16 mouse cellular contexts compared by ENCODE assay signal in the genomic region with DNA sequence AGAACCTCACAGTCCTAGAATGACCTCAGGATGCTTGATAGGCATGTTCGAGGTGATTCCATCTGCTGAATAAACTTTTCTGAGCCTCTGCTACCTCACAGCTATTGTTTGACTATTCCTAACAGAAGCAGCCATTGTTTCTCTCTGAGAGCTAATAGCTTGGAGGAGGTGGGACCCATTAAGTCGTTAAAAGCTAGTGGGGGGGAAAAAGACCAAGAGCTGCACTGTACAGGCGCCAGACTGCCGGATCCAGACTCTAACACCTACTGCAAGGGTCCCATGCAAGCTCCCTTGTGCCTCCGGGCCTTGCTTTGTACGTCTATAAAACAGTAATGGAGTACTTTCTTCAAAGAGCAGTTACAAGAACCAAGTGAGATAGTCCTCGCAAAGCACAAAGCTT.
DNase-seq lines count a peak whose midpoint lies in the region; ATAC-seq and TF ChIP-seq lines count a peak whose summit lies in the region.
"Had no signal": no experiment of that assay in that cellular context is flagged by ENCODE, and none has a peak within 500 bp of the region (broad histone marks: within the 10 kb centered on the region; RNA-seq: fewer than 3 reads in every experiment).

No protein-coding gene starts in this region.

- TF ChIP-seq CTCF in brain, embryonic 14.5 days (IDR thresholded peaks at IDR 0.05; ENCODE audit: borderline replicate concordance, extremely low read depth, insufficient read depth, insufficient read length): no peak

- no peaks in the 10 kb centered on the region for H3K36me3 ChIP-seq in heart, embryonic 10.5 days
- H3K36me3 ChIP-seq in limb, embryonic 11.5 days (ENCODE audit: control insufficient read depth, insufficient read depth, low read length): no peaks in the 10 kb centered on the region
- no peaks in the 10 kb centered on the region for H3K36me3 ChIP-seq in stomach, embryonic 14.5 days (ENCODE audit: control insufficient read depth, insufficient read depth, low read length)
- H3K36me3 ChIP-seq: embryonic facial prominence, embryonic 13.5 days; G1E; hindbrain, embryonic 10.5 days; lung, embryonic 15.5 days had no signal

- H3K27me3 ChIP-seq in heart, embryonic 10.5 days (ENCODE audit: insufficient read depth, poor library complexity, severe bottlenecking): no peaks in the 10 kb centered on the region
- H3K27me3 ChIP-seq in limb, embryonic 11.5 days (ENCODE audit: control insufficient read depth, insufficient read depth, low read length): no peaks in the 10 kb centered on the region
- H3K27me3 ChIP-seq in stomach, embryonic 14.5 days (ENCODE audit: control insufficient read depth, insufficient read depth, low read length): no peaks in the 10 kb centered on the region
- H3K27me3 ChIP-seq: embryonic facial prominence, embryonic 13.5 days; lung, embryonic 15.5 days had no signal

- ATAC-seq in limb, embryonic 11.5 days (ENCODE audit: insufficient number of reproducible peaks, low FRiP score, low TSS enrichment, low read depth): peak; percentile 94
- ATAC-seq in stomach, embryonic 14.5 days (ENCODE audit: insufficient number of reproducible peaks, insufficient read depth, low FRiP score, low read depth): 0 out of 2 replicates have a peak, but pooled peaks have one; percentile 46

- no peak overlapping the region for H3K4me3 ChIP-seq in heart, embryonic 10.5 days
- H3K4me3 ChIP-seq in limb, embryonic 11.5 days (ENCODE audit: low read depth, low read length): no peak overlapping the region
- H3K4me3 ChIP-seq in stomach, embryonic 14.5 days (ENCODE audit: low read depth, low read length): no peak overlapping the region
- H3K4me3 ChIP-seq: embryonic facial prominence, embryonic 13.5 days; hindbrain, embryonic 10.5 days; lung, embryonic 15.5 days had no signal

- no peaks in the 10 kb centered on the region for H3K9me3 ChIP-seq in heart, embryonic 10.5 days
- no peaks in the 10 kb centered on the region for H3K9me3 ChIP-seq in limb, embryonic 11.5 days (ENCODE audit: control insufficient read depth, low read length)
- H3K9me3 ChIP-seq in stomach, embryonic 14.5 days (ENCODE audit: control insufficient read depth, low read depth, low read length): no peaks in the 10 kb centered on the region
- H3K9me3 ChIP-seq: embryonic facial prominence, embryonic 13.5 days; hindbrain, embryonic 10.5 days; lung, embryonic 15.5 days had no signal

- H3K27ac ChIP-seq in heart, embryonic 10.5 days: no peak overlapping the region
- peak overlapping the region; percentile 55 for H3K27ac ChIP-seq in limb, embryonic 11.5 days (replicated peaks; ENCODE audit: low read depth, low read length)
- no peak overlapping the region for H3K27ac ChIP-seq in stomach, embryonic 14.5 days (ENCODE audit: low read length)
- H3K27ac ChIP-seq: embryonic facial prominence, embryonic 13.5 days; hindbrain, embryonic 10.5 days; lung, embryonic 15.5 days had no signal

- peaks cover 3% of the 10 kb centered on the region for H3K4me1 ChIP-seq in heart, embryonic 10.5 days
- 0 out of 2 replicates have a peak, but pooled peaks cover 5% of the 10 kb centered on the region for H3K4me1 ChIP-seq in limb, embryonic 11.5 days (ENCODE audit: control insufficient read depth, insufficient read depth, low read length)
- no peaks in the 10 kb centered on the region for H3K4me1 ChIP-seq in stomach, embryonic 14.5 days (ENCODE audit: control insufficient read depth, insufficient read depth, low read length)
- H3K4me1 ChIP-seq: embryonic facial prominence, embryonic 13.5 days; hindbrain, embryonic 10.5 days; lung, embryonic 15.5 days had no signal

- 63% methylated on average over 7 of the region's 7 CpGs for WGBS in heart, embryonic 10.5 days
- WGBS in limb, embryonic 11.5 days: 16% methylated on average over 7 of the region's 7 CpGs
- WGBS in stomach, embryonic 14.5 days: 57% methylated on average over 7 of the region's 7 CpGs

- H3K9ac ChIP-seq in limb, embryonic 11.5 days (ENCODE audit: low read length): no peak overlapping the region
- H3K9ac ChIP-seq in stomach, embryonic 14.5 days (replicated peaks; ENCODE audit: low read depth, low read length): no peak overlapping the region
- H3K9ac ChIP-seq: embryonic facial prominence, embryonic 13.5 days; lung, embryonic 15.5 days had no signal

- no peak overlapping the region for H3K4me2 ChIP-seq in limb, embryonic 11.5 days (ENCODE audit: low read depth, severe bottlenecking)
- H3K4me2 ChIP-seq in stomach, embryonic 14.5 days (replicated peaks; ENCODE audit: low read depth, low read length): no peak overlapping the region
- H3K4me2 ChIP-seq: embryonic facial prominence, embryonic 13.5 days; lung, embryonic 15.5 days had no signal

- peak; percentile 64 for DNase-seq in heart, adult 11 months
- DNase-seq in heart, embryonic 10.5 days (ENCODE audit: low spot score): no peak
- peak; percentile 75 for DNase-seq in brain, embryonic 14.5 days (ENCODE audit: low read depth)
- DNase-seq in limb, embryonic 11.5 days (ENCODE audit: low spot score): peak; percentile 71
- no peak for DNase-seq in right cerebral cortex, adult 2 months (ENCODE audit: low spot score in 2 of 2)
- DNase-seq in kidney, postnatal 14 days: no peak
- DNase-seq: B cell, adult 2 months; cerebellum, adult 11 months; gastrocnemius, postnatal 36 days; liver; thymus, postnatal 4 days had no signal

- no peak for TF ChIP-seq POLR2A in brain, embryonic 14.5 days (IDR thresholded peaks at IDR 0.05; ENCODE audit: borderline replicate concordance, extremely low read depth, insufficient read depth, insufficient read length, poor library complexity, severe bottlenecking)

Comparison
In these comparisons a context has a peak if more than half of its experiments do, and no peak if none do; other contexts are left out.
1. DNase-seq: peak in heart, adult 11 months (single experiment), brain, embryonic 14.5 days (single experiment) and limb, embryonic 11.5 days (single experiment); none in heart, embryonic 10.5 days (single experiment), right cerebral cortex, adult 2 months (0 of 2) and kidney, postnatal 14 days (single experiment).